Mouse (Mus musculus): ENCODE data around the gene Rag2. TPM values are rescaled to one million over a fixed set of nuclear protein-coding genes. Genes with fewer than 3 reads are reported as not detected.

Rag2 gene
- under 1 TPM in 1 of 2 experiments, not detected in 1; 0.10 TPM for polyA plus RNA-seq (2017; shearing (Covaris generic))

DNA sequence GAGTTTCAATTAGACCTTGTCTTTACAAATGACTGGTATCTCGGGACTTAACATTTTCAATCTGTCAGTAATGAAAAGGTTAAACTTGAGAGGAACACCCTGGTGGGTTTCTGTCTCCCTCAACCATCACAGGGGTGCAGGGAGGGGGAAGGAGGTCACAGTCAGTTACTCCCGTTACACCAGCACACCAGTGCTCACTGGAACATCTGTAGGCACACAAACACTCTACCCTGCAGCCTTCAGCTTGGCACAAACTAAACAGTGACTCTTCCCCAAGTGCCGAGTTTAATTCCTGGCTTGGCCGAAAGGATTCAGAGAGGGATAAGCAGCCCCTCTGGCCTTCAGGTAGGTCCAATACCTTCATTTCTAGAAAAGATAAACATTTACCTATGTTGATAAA, at the start of gene Rag2:
Gene Rag2 (plus strand): TSS at position 193 of the 400 bp plus-strand sequence.

GRCm38 (mm10) chr2:101649114-101649671, 24.7 kb downstream of the Rag2 start, which contains the start of the genes Rag1 and B230118H07Rik:
Rag1 (minus strand) TSS chr2:101649501.
B230118H07Rik (minus strand) TSS chr2:101649532.

DNA sequence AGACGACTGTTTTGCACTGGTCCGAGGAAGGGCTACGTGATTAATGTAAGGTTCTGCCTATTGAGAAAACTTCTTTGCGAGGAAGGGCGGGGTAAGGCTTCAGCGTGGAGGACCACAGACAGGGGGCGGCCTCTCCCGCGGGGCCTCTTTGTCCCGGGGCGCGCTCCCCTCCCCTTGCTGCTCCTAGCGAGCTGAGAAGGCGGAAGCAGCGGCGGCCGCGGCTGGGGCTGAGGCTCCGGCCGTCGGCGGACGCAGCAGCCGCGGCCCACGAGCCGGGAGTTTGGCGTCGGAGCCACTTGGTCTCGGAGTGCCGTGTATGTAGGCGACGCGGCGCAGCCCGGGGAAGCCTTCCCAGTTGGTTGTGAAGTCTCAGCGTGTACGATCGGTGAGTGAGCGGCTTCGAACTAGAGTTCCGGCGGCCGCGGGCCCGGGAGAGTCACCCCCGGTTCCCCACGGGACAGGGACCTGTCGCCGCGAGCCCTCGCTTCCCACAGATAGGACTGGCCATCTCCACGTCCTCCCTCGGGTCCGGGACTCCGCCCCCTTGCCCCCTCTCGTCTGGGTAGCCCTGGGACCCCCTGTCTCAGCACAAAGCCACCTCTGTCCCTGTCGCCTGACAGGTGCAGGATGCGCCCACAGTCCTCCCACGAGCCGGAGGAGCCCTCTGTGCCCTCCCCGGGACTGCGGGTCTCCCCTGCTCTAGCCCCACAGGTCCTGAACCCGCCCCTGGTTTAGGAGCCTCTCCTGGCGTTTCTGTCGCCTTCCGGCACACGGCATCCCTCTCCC, 53.9 kb downstream of the Rag2 start, which contains the start of gene Traf6:
Gene Traf6 (plus strand): TSS at position 194 of the 786 bp plus-strand sequence.

Other genes starting within 250 kb of the Rag2 start
- gene Rag1, start 24.8 kb downstream of the Rag2 start, polyA plus RNA-seq (2017; shearing (Covaris generic)): not detected
- gene B230118H07Rik, start 24.8 kb downstream of the Rag2 start, polyA plus RNA-seq (2017; shearing (Covaris generic)): 1 to 10 TPM in 1 of 2 experiments, under 1 TPM in 1; 0.61 to 1.4 TPM
- gene Traf6, start 53.7 kb downstream of the Rag2 start, polyA plus RNA-seq (2017; shearing (Covaris generic)): 10 to 100 TPM; 22.4 to 29.1 TPM

All from activated CD4-positive, CD25-positive, alpha-beta regulatory T cell (primary cell).